Mouse (Mus musculus) frontal cortex, postnatal 10 days (tissue): ENCODE measurements around the gene Ankfn1.
A peak's percentile ranks its signal among the peaks of the same experiment; 100 is the strongest.

Source experiments
- DNase-seq, 2 experiments: peaks; one replicate each; pipeline ENCODE4 v3.0.0; 2022; ENCODE audit warnings: low spot score in 2 of 2, mixed read lengths in 1 of 2

The Ankfn1 gene

DNA sequence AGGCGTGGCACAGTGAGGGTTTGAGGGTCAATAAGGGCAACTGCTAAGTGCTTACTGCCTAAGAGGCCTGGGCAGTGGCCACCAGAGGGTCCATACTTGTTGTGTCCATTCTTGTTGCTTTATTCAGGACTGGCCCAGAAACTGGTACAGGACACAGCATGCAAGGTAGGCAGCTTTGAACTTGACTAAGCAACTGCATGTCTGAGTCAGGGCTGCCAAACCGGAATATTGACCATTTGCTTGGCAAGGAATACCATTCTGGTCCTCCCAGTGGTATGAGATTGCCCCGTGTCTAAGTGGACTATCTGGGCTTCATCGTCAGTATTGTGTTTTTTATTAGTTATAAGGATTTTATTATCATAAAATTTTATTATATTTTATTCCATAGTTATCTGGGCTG, 312.1 kb downstream of the Ankfn1 start:
- DNase-seq = no peak

DNA sequence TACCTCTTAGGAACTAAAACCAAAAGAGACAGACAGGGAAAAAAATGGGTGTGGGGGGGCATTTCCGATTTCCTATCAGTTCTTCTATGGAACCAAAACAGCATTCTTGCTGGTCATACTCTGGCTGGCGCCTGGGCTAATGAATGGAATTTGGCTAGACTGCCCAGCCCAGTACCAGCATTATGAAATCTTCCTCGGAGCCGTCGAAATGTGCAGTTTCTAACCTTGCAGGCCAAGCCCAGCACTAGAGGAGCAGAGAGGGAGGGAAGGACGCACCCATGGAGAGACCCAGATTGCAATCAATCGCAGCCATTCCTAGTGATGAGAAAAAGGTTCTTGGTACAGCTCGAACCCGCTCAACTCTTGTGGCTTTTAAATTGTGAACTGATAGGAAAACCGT, 315.2 kb downstream of the Ankfn1 start:
- DNase-seq = no peak

DNA sequence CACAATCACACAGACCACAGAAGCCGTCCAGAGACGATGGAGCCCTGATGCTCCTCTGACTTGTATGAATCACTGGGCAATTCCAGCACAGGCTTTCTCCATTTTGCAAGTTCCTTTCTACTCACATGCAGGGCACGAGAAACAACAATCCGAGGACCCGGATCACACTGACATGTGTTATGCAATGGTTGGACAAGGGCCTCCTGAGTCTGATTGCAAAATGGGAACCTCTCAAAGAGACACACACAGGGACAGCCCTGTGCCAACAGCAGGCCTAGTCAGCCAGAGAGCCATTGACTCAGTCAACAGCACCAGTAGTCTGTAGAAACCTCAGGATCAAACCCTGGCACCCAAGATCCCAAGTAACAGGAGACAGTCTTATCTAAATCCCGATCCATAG, 318.0 kb downstream of the Ankfn1 start:
- DNase-seq = no peak

DNA sequence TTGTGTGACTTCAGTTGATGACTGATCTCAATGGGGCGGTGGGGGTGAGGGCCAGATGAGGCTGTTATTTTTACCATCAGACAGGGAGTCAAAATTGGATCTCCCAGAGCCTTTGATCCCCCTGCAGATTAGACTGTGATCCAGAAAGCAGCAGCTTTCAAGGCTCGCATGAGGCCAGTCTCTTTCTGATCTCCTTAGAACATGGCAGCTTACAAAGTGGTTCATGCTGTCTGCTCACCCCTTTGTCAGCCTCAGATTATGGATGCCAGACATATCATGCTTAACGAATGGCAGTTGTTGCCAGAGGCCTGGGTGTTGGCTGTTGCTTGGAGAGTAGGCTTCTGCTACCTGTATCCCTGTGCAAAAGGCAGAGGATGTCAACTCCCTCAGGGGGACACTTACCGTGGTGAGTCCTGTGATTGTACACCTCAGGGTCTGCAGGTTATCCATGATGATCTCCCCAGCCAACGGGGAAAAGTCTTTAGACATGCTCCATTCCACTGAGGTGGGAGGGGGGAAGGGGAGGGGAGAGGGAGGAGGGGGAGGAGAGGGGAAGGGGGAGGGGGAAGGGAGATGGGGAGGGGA, 321.7 kb downstream of the Ankfn1 start:
- DNase-seq = no peak

DNA sequence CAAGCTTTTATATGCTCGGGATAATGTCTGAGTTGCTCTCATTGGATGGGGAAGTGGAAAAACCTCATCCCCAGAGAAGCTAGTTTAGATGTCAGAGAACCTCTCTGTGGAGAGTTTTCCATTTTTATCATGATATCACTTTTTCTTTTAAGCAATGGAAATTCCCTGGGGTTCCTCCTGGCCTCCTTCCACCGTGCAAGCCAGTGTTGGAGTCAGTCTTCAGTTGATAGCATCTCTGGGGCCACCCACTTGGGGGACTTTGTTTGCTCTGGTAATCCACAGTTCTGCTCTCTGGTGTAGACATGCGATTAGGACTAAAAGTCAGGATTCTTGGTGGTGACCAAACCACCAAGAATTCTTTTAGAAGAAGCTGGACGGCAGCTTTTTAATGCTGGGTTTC, 322.8 kb downstream of the Ankfn1 start:
- DNase-seq = no peak

DNA sequence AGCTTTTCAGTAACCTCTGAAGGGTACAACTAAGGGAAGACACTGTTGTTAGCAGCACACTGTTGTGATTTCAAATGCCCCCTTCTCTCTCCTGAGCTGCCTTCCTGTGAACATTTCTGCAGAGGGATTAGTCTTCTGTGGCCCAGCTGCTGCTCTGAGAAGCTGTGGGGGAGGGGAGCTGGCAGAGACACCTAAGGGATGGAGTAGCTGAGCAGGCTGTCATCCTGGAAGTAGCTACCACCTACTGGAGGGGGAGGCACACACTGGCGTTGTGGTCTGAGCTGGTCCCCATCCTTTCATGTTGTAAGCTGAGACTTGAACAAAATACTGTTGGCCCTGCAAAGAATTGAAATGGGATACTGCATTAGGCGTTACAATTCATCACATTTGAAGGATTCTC, 324.6 kb downstream of the Ankfn1 start:
- peak; percentile 15 to 36 for DNase-seq

DNA sequence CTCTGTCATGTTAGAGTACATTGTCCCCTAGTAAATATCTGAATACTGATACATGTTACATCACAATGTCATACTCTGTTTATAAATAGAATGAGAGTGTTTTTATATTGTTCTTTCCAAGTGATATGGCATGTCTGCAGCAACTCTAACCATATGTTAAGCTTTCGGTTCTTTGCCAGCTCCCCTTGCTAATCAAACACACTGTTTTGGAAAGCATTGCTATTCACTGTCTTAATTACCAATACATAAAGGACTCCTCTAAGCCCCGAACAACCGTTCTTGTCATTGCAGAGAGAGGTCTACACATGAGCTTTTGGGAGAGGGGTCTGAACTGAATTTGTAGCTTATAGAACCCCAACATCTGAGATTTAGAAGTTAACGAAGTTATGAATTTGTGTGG, 327.0 kb downstream of the Ankfn1 start:
- no peak for DNase-seq

DNA sequence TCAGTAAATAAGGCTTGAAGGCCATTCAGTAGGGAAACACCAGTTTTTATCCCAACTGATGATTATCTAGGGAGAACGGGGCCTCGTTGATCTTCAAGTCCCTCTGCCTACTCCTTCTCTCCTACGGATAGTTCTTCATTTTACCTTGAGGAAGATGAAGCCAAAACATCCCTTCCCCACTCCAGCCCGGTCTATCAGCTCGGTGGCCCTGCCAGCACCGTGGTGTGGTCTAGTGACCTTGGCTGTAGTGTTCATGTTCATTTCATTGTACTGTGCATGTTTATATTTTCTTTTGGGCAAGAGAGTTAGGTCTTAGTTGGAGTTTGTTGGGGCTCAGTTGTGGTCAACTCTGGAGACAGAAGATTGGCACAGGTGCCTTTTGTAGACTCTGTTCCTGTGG, 328.5 kb downstream of the Ankfn1 start:
- DNase-seq = no peak

DNA sequence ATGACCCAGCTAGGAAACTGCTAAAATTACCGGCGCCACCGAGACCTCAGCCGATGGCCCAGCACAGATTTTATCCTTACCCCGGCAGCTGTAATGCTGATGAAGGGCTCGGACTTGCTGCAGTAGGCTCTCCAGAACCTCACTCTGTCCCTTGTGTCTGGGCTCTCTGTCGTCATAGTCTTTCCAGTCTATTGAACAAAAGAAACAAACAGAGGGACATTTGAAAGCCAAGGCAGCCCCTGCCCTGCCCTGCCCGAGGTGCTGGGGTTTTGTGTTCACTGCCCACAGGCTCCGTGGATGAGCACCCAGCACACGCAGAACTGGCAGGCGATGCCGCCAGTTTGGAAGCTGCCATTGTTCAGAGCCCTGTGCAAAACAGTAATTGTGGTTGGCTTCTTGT, 330.0 kb downstream of the Ankfn1 start:
- no peak for DNase-seq

DNA sequence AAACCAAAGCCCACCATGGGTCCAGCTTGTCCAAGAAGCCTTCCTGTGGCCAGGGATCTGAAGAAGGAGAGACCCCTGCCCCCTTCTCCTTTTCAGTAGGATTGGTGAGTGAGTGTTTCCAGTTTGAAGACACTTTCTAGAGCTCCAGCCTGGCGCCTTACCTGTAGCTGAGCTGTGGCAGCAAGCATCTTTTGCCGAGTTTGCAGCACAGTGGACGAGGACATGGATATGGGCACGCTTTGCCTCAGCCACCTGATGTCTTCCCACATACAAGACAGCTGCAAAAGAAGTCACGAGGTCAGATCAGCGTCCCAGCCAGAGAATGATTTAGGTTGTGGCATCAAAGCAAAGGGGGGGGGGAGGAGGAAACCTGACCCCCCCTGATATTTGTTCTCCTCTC, 336.9 kb downstream of the Ankfn1 start:
- no peak for DNase-seq

DNA sequence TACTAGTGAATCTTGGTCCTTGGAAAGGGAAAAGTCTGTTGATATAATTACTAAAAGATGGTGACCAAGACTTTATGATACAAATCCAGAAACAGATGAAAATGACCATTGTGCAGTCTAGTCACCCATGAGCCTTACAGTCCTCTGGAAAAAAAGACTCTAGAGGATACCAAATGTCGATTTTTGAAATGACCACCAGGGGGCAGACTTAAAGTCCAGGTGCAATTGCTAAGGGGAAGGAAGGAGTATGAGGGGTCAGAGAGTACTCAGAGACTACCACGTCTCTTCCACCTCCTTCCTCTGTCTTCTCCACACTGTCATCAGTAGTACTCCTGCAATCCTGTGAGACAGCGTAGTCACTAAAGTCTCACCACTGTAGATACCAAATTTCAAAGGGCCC, 353.1 kb downstream of the Ankfn1 start:
- DNase-seq = no peak

DNA sequence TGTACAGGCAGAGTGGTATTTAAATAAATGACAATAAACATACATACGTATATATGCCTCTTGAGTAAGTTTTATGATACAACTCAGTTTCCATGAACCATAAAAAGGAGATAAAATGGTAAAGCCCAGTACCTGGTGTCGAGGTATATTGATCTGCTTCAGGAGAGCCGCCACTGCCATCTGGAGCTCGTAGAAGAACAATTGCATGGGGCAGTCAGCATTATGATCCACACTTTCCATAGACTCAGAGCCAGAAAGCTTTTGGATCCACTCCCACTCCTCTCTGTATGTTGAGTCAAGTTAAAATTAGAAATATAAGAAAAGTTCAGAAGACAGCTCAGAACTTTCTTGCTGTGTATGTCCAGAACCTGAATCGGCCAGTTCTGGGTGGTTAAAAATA, 354.8 kb downstream of the Ankfn1 start:
- no peak for DNase-seq

DNA sequence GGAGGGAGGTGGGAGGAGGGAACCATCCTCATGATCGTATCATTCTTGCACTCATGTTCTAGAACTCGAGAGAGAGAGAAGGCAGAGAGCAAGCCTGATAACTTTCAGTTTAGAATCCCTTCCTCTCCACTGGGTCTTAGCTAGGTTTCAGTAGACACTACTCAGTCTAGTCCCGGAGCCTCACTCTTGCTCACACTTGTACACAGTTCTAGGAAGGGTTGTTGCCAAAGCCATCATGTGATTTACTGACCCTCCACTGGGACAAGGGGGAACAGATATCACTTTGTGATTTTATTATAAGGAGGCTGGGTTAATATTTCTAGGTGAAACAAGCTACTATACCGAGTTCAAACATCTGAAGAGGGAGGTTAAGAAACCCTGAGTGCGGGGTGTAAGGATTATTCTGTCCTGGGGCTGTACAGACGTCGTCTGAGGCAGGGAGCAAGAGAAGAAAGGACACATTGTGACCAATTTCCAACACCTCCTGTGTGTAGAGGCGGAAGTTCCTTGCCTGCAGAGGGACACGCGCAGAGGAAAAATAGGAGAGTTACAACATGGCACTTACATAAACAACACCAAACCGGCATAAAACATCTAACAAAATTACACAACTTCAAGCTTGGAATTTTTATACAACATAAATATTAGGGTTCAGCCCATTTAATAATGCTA, 356.6 kb downstream of the Ankfn1 start:
- no peak for DNase-seq

DNA sequence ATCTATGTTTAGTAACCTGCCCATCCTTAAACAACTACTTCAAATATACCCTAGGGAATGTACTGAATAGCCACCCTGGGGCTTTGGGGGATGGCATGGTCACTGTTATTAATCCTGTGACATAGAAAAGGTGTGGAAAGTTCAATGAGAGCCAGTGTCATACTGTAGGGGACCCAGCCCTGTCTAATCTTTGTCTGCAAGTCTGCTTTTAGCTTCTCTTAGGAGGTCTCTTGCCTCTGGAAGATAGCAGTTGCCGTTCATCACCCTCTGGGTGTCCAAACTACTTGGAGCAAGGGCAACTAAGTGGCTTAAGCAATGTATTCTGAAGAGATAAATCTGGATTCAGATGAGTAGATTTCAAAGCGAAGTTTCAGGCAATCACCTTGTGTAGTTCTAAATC, 357.6 kb downstream of the Ankfn1 start:
- DNase-seq = no peak

DNA sequence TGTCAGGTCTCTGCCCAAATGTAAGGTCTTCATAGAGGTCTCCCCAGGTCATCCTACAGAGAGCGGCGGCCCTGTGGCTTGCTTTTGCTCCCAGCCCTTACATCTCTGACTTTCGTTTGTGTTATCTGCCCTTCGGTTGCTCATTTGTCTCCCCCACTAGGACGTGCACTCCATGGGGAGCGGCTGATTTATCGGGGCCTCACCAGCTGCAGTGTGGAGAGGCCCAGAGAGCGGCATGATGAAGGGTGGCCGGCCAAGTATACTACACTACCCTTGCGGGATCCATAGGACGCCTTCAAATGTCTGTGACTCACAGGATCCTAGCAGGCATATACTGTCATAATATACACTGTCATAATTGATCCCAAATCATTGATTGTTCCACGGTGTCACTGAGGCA, 358.8 kb downstream of the Ankfn1 start:
- DNase-seq = no peak

DNA sequence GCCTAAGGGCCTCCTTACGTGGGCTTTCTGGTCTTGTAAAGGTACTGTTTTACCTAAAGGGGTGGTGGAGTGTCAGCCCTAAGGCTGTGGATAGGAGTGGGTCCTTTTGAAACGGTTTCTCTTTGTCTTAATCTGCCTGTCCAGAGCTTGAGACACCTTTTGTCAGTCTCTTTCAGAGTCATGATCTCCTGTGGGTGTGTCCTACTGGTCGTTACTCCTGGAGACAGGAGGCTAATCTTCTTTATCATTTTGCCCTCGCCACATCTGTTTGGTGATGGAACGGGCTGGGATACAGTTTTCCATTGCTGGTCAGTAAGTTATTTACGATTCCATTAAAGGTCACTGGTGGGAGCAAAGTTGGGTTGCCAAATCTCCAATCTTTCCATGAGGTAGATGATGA, 360.7 kb downstream of the Ankfn1 start:
- DNase-seq = no peak

DNA sequence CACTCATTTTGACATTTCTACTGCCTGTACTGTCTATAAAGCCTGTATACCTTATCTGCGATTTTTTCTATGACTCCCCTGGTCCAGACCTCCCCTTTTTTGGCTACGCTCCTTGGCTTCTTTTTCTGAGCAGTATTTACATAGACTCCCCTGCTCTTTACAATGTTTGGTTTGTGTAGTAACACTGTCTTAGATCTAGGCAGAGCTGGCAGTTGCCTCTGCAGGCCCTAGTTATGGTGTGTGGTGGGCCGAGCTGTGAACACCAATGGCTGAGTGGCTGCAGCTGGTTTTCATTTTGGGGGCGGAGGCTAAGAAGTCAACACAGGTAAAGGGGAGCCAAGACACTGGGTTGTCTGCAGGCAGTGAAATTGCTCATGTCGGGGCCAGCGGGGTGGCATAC, 368.7 kb downstream of the Ankfn1 start:
- DNase-seq = no peak

DNA sequence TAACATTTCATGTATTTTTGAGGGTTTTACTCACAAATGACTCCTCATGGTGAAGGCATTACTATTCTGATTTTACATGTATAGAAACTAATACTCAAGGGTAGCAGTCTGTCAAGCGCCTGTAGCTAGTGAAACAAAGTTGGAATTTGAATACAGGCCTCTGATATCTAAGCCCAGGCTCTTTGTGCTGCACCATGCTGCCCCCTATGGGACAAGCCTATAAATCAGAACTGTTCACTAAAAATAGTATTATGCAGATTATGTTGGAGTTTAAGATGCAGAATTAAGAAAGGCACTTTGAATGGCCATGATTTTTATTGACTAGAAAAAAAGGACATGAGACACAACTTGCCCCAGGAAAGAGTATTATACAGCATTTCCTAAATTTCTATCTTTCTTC, 373.0 kb downstream of the Ankfn1 start:
- DNase-seq = no peak

DNA sequence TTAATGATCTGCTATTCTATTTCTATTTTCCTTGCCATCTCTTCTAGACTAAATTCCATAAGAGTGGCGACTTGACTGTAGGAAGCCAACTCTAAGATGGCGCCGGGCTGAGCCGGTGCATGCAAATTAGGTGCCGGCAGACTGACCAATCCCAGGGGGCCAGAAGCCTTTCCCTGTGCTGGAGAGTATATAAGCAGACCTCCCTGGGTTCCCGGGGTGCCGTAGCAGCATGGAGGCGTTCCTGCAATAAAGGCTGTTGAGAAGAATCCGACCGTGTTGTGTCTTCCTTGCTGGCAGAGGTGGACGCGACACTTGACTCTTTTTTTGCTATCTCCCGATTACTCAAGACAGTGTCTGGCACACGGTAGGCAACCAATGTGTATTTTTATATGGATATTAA, 374.0 kb downstream of the Ankfn1 start:
- no peak for DNase-seq

DNA sequence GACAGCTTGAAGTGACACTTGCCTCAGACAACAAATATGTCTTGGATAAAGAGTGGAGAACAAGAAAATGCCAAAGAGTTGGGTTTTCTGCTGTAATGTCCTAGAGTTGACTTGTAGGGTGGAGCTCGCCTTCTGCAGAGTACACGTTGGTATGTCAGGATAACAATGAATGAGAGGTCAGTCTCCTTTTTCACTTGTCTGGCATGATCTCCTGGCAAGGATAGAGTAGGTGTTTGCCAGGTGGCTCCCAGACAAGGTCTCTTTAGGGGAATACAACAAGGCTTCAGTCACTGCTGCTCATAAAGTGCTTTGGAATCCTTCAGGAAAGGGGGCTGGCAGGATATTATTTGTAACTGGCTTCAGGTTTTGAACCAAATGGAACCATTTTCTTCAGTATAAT, 388.6 kb downstream of the Ankfn1 start:
- DNase-seq = no peak

DNA sequence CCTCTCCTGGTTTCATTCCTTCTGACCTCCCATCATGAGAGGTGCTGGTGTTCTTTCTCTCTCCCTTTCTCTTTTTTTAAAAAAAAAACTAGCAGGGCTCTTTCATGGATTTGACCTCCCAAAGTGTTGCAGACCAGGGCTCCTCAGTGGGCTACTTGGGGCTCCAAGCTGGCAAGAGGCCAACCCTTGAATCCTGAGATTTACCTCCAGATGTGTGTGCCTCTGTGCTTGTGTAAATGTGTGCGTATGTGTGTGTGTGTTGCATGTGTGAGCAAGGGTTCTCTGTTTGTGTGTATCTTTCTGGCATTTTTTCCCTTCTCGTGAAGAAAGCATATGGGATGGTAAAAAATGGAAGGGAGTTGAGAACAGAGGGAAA, 394.8 kb downstream of the Ankfn1 start:
- DNase-seq = no peak

DNA sequence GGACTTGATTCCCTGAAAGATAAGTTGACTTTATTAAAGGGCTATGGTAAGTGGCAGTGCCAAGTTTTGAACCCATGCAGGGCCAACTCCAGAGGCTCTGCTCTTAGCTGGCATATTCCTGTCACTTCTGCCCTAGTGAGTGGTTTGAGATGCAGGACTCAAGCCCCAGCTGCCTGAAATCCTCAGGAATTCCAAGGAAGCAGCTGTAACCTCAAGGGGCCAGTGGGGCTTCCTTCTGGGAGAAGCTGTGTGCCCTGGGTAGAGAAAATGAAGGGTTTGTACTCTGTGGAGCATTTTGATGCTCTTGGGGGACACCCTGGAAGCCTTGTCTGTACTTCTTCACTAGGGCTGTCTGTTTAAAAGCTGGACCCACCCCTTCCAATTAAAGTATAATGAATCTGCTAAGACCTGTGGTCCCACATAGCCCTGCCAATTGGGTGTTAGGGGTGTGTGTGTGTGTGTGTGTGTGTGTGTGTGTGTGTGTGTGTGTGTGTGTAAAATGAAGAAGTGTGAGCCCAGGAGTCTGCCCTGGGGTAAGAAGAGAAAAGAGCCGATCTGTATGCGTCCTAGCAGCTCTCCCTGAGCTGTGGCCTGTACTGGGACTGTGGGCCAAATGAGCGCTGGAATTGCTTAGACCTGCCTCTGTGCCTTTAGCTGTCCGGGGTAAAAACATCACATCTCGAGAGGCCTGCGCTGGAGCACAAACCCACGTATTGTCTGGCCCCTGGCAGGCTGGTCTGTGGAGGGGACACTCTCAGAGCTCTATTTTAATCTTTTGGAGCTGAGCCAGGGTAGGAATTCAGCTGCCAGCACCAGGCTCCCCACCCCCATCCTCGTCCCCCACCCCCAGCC, 395.4 kb downstream of the Ankfn1 start:
- peak; percentile 38 to 53 for DNase-seq

DNA sequence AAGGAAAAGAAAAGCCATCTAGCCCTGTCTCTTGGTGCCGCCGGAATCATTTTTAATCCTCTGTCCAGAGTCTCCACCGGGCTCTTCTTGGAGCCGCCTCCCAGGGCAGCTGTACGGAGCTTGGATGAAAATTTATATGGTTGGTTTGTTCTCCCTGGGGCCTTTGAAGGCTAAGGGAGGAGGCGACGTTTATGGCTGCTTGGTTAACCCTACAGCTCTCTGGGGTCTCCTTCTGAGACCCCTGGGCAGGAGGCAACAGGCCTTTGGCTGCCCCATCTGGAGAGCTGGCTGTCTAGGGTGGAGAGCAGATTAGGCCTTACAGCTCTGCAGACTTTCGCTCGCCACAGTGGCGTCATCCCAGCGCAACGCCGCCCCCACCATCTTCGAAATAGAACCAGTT, 406.5 kb downstream of the Ankfn1 start:
- DNase-seq = no peak
